Mouse (Mus musculus) thymus, adult 2 months (tissue): ENCODE data around the gene Ttc7b.

ENCODE experiments used
- CTCF ChIP-seq: fragments of 200-500 bp; IDR thresholded peaks from 2 replicates; pipeline ENCODE4 v1.5.1; 2012; ENCODE audit warnings: mild to moderate bottlenecking, control low read depth, low read length, moderate library complexity, borderline replicate concordance; ENCODE audit not compliant: control insufficient read depth, poor library complexity, insufficient read depth; ENCODE audit errors: extremely low read depth
- POLR2A ChIP-seq: fragments of 200-500 bp; IDR thresholded peaks from 2 replicates; pipeline ENCODE4 v1.6.1; 2012; ENCODE audit warnings: mild to moderate bottlenecking, low read length, control low read depth, moderate library complexity; ENCODE audit not compliant: control insufficient read depth, poor library complexity, insufficient read depth; ENCODE audit errors: extremely low read depth

- TF ChIP-seq POLR2A (no peak), CTCF (no peak)
Observed at GRCm38 (mm10) chr12:100393532-100393931, 127.1 kb downstream of the Ttc7b start.
